25 mouse cellular contexts compared by ENCODE assay signal in the genomic region with DNA sequence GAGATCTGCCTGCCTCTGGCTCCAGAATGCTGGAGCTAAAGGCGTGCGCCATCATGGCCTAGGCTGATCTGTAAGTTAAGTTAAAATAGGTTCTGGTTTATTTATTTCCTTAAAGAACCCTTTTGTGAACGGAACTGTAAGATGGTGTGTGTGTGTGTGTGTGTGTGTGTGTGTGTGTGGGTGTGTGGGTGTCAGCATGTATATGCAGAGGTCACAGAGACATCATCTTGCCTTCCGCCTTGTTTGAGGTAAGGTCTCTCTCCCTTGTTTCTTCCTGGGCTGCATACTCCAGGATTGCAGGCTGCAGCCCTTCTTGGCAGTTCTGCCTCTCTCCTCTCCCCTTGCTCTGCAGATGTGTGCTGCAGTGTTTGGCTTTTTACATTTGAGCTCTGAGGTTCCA. TPM values are rescaled to one million over a fixed set of nuclear protein-coding genes. Genes with fewer than 3 reads are reported as not detected.
DNase-seq lines count a peak whose midpoint lies in the region; ATAC-seq and TF ChIP-seq lines count a peak whose summit lies in the region.
"Had no signal": no experiment of that assay in that cellular context is flagged by ENCODE, and none has a peak within 500 bp of the region (broad histone marks: within the 10 kb centered on the region; RNA-seq: fewer than 3 reads in every experiment).

No protein-coding gene starts in this region.

- no peak for TF ChIP-seq POLR2A in bone marrow, adult 2 months (IDR thresholded peaks at IDR 0.05; ENCODE audit: borderline replicate concordance, control insufficient read depth, low read depth, low read length)

- ATAC-seq in erythroblast, adult 5-6 weeks (replicated peaks; ENCODE audit: low FRiP score, poor library complexity, severe bottlenecking), result no peak
- ATAC-seq: liver, postnatal 0 days; midbrain, embryonic 13.5 days; Patski had no signal

- TF ChIP-seq CTCF in bone marrow, adult 2 months (IDR thresholded peaks at IDR 0.05; ENCODE audit: control insufficient read depth, insufficient read depth, low read length), result no peak

- 68% methylated on average over 4 of the region's 4 CpGs for WGBS in bone marrow, adult 2 months

- H3K36me3 ChIP-seq in splenic B cell, adult 2 months (ENCODE audit: control insufficient read depth, insufficient read depth, low read length, poor library complexity, severe bottlenecking), result peaks cover 30% of the 10 kb centered on the region
- H3K36me3 ChIP-seq: G1E; heart, embryonic 15.5 days; hindbrain, embryonic 13.5 days; limb, embryonic 12.5 days had no signal

- H3K4me3 ChIP-seq in bone marrow, adult 2 months (replicated peaks; ENCODE audit: control insufficient read depth, low read depth, low read length), result no peak overlapping the region
- H3K4me3 ChIP-seq: embryonic facial prominence, embryonic 10.5 days; forebrain, embryonic 10.5 days; heart, embryonic 15.5 days; hindbrain, embryonic 13.5 days; limb, embryonic 12.5 days; midbrain, embryonic 13.5 days had no signal

- H3K27ac ChIP-seq in bone marrow, adult 2 months (ENCODE audit: control insufficient read depth, insufficient read depth, low read depth, low read length, poor library complexity), result peak overlapping the region; percentile 76
- H3K27ac ChIP-seq: embryonic facial prominence, embryonic 10.5 days; forebrain, embryonic 10.5 days; heart, embryonic 15.5 days; hindbrain, embryonic 13.5 days; limb, embryonic 12.5 days; midbrain, embryonic 13.5 days had no signal

- H3K4me1 ChIP-seq in bone marrow, adult 2 months (ENCODE audit: control insufficient read depth, insufficient read depth, low read length), result peaks cover 20% of the 10 kb centered on the region
- H3K4me1 ChIP-seq: midbrain, embryonic 13.5 days had no signal

- DNase-seq in B cell, adult 2 months, result peak; percentile 33 to 43
- DNase-seq in CD4-positive helper T cell, adult 2 months (ENCODE audit: low read depth, low spot score), result peak; percentile 87
- peak; percentile 56 for DNase-seq in splenic B cell, adult 2 months (ENCODE audit: low read depth, low spot score)
- DNase-seq in adrenal gland, postnatal 10 days, result no peak
- DNase-seq in c-Kit-positive CD71-positive TER-119-positive erythroid progenitor cells, embryonic 14.5 days (ENCODE audit: low spot score), result no peak
- DNase-seq in heart, adult 9 months (ENCODE audit: low spot score in 2 of 2), result no peak
- DNase-seq: adrenal gland, adult 8-10 months; cerebellum, adult 11 months; cerebellum, adult 9-11 months; heart, postnatal 36 days; kidney, postnatal 4 days; liver, postnatal 0 days; lung, postnatal 10 days; right cerebral cortex, adult 18-20 months; right cerebral cortex, postnatal 4 days had no signal

- no peaks in the 10 kb centered on the region for H3K27me3 ChIP-seq in splenic B cell, adult 2 months (ENCODE audit: control insufficient read depth, insufficient read depth, low read length, poor library complexity, severe bottlenecking)
- H3K27me3 ChIP-seq: heart, embryonic 15.5 days; hindbrain, embryonic 13.5 days; limb, embryonic 12.5 days; midbrain, embryonic 13.5 days; Patski had no signal

RNA-seq across cellular contexts. Expression of a gene that starts 24.2 kb away (rescaled TPM):
- polyA plus RNA-seq in bone marrow, adult 2 months (2011; ENCODE audit: insufficient read depth, insufficient read length, low replicate concordance, missing spikeins), result 18.2 and 30.0 TPM in 2 replicates
- 1 to 10 TPM; 5.8 to 6.6 TPM for total RNA-seq in adrenal gland, postnatal 10 days (2021)
- 25.4 and 25.9 TPM in 2 replicates for total RNA-seq in erythroblast, adult 5-6 weeks (2015; ENCODE audit: low replicate concordance)
- 18.5 and 37.0 TPM in 2 replicates for total RNA-seq in erythroblast, adult 5-6 weeks (2017; ENCODE audit: low replicate concordance)

RNA-seq across cellular contexts. Expression of a gene that starts 33.4 kb away (rescaled TPM):
- polyA plus RNA-seq in bone marrow, adult 2 months (2011; ENCODE audit: insufficient read depth, insufficient read length, low replicate concordance, missing spikeins), result 6.5 and 17.7 TPM in 2 replicates
- total RNA-seq in adrenal gland, postnatal 10 days (2021), result 10 to 100 TPM; 11.1 to 13.5 TPM
- total RNA-seq in erythroblast, adult 5-6 weeks (2015; ENCODE audit: low replicate concordance), result 0.42 TPM in 1 of 2 replicates, not detected in the other
- 3.6 and 5.9 TPM in 2 replicates for total RNA-seq in erythroblast, adult 5-6 weeks (2017; ENCODE audit: low replicate concordance)

RNA-seq across cellular contexts. Expression of a gene that starts 53.3 kb away (rescaled TPM):
- 5.0 and 7.2 TPM in 2 replicates for polyA plus RNA-seq in bone marrow, adult 2 months (2011; ENCODE audit: insufficient read depth, insufficient read length, low replicate concordance, missing spikeins)
- total RNA-seq in adrenal gland, postnatal 10 days (2021), result 10 to 100 TPM; 36.7 to 49.2 TPM
- total RNA-seq in erythroblast, adult 5-6 weeks (2015; ENCODE audit: low replicate concordance), result 2.1 and 2.9 TPM in 2 replicates
- total RNA-seq in erythroblast, adult 5-6 weeks (2017; ENCODE audit: low replicate concordance), result 1.4 and 4.0 TPM in 2 replicates

Comparison
In these comparisons a context has a peak if more than half of its experiments do, and no peak if none do; other contexts are left out.
1. DNase-seq: peak in B cell, adult 2 months (2 of 2), CD4-positive helper T cell, adult 2 months (single experiment) and splenic B cell, adult 2 months (single experiment); none in adrenal gland, postnatal 10 days (single experiment), c-Kit-positive CD71-positive TER-119-positive erythroid progenitor cells, embryonic 14.5 days (single experiment) and heart, adult 9 months (0 of 2).
2. RNA of a gene that starts 53.3 kb away (total RNA-seq): 36.7 to 49.2 TPM in adrenal gland, postnatal 10 days; 1.4 to 4.0 TPM in erythroblast, adult 5-6 weeks; every median in the first group is over 4 times any median in the second.